ENCODE assay signal across 21 mouse cellular contexts in genomic region chr6:54848546-54848945, GRCm38 (mm10). TPM values are rescaled to one million over a fixed set of nuclear protein-coding genes. Genes with fewer than 3 reads are reported as not detected.
A peak's percentile ranks its signal among the peaks of the same experiment; 100 is the strongest.
DNase-seq lines count a peak whose midpoint lies in the region; ATAC-seq and TF ChIP-seq lines count a peak whose summit lies in the region.
"Had no signal": no experiment of that assay in that cellular context is flagged by ENCODE, and none has a peak within 500 bp of the region (broad histone marks: within the 10 kb centered on the region; RNA-seq: fewer than 3 reads in every experiment).

No protein-coding gene starts in this region.

- H3K9ac ChIP-seq in embryonic facial prominence, embryonic 14.5 days (ENCODE audit: low read depth, low read length): no peak overlapping the region
- H3K9ac ChIP-seq: embryonic facial prominence, embryonic 15.5 days; forebrain, embryonic 15.5 days; hindbrain, embryonic 13.5 days had no signal

- H3K9me3 ChIP-seq in embryonic facial prominence, embryonic 14.5 days (ENCODE audit: control insufficient read depth, low read length): no peaks in the 10 kb centered on the region
- H3K9me3 ChIP-seq in embryonic facial prominence, embryonic 10.5 days: no peaks in the 10 kb centered on the region
- H3K9me3 ChIP-seq: embryonic facial prominence, embryonic 15.5 days; forebrain, embryonic 10.5 days; forebrain, embryonic 15.5 days; heart, embryonic 10.5 days; hindbrain, embryonic 13.5 days had no signal

- no peaks in the 10 kb centered on the region; the same call in 1 of the 2 replicates for H3K4me1 ChIP-seq in embryonic facial prominence, embryonic 14.5 days (ENCODE audit: control insufficient read depth, insufficient read depth, low read length)
- peaks cover 41% of the 10 kb centered on the region for H3K4me1 ChIP-seq in embryonic facial prominence, embryonic 10.5 days
- peaks cover 5% of the 10 kb centered on the region for H3K4me1 ChIP-seq in testis, adult 2 months (ENCODE audit: control insufficient read depth, insufficient read depth, low read length)

- peak; percentile 47; the same call in 1 of the 2 replicates for ATAC-seq in embryonic facial prominence, embryonic 14.5 days (ENCODE audit: low read depth)
- ATAC-seq: forebrain, embryonic 15.5 days; hindbrain, postnatal 0 days had no signal

- H3K4me2 ChIP-seq in embryonic facial prominence, embryonic 14.5 days (ENCODE audit: low read depth, low read length): no peak overlapping the region
- H3K4me2 ChIP-seq: embryonic facial prominence, embryonic 15.5 days; forebrain, embryonic 15.5 days; hindbrain, embryonic 13.5 days had no signal

- 76% methylated on average over 3 of the region's 3 CpGs for WGBS in embryonic facial prominence, embryonic 14.5 days
- WGBS in embryonic facial prominence, embryonic 10.5 days: 76% methylated on average over 3 of the region's 3 CpGs

- no peak for TF ChIP-seq CTCF in testis, adult 2 months (IDR thresholded peaks at IDR 0.05; ENCODE audit: control insufficient read depth, insufficient read depth, insufficient replicate concordance, low read depth, low read length)

- H3K36me3 ChIP-seq in embryonic facial prominence, embryonic 14.5 days (ENCODE audit: control insufficient read depth, insufficient read depth, low read length): no peaks in the 10 kb centered on the region
- no peaks in the 10 kb centered on the region for H3K36me3 ChIP-seq in embryonic facial prominence, embryonic 10.5 days (replicated peaks)
- H3K36me3 ChIP-seq in testis, adult 2 months (ENCODE audit: control insufficient read depth, insufficient read depth, low read length): no peaks in the 10 kb centered on the region
- H3K36me3 ChIP-seq: embryonic facial prominence, embryonic 15.5 days; forebrain, embryonic 10.5 days; forebrain, embryonic 15.5 days; heart, embryonic 10.5 days; hindbrain, embryonic 13.5 days had no signal

- no peaks in the 10 kb centered on the region for H3K27me3 ChIP-seq in embryonic facial prominence, embryonic 14.5 days (replicated peaks; ENCODE audit: control insufficient read depth, insufficient read depth, low read length)
- H3K27me3 ChIP-seq in embryonic facial prominence, embryonic 10.5 days (replicated peaks; ENCODE audit: low read depth, poor library complexity, severe bottlenecking): no peaks in the 10 kb centered on the region
- no peaks in the 10 kb centered on the region for H3K27me3 ChIP-seq in testis, adult 2 months (ENCODE audit: control insufficient read depth, insufficient read depth, low read length)
- H3K27me3 ChIP-seq: embryonic facial prominence, embryonic 15.5 days; forebrain, embryonic 15.5 days; hindbrain, embryonic 13.5 days had no signal

- DNase-seq in embryonic facial prominence, embryonic 14.5 days (ENCODE audit: low spot score): no peak
- no peak for DNase-seq in embryonic facial prominence, embryonic 10.5 days (ENCODE audit: low spot score)
- no peak for DNase-seq in testis, postnatal 10 days (ENCODE audit: low spot score)
- DNase-seq in induced T-regulatory cell, adult 2 months (ENCODE audit: low read depth): peak; percentile 72
- DNase-seq in adrenal gland, adult (ENCODE audit: inconsistent age in 2 of 2, low spot score in 1 of 2): no peak
- no peak for DNase-seq in embryo, embryonic 10.5 days (ENCODE audit: low spot score)
- DNase-seq: adrenal gland, adult 8-10 months; adrenal gland, postnatal 36 days; cerebellum, adult 2 months; cerebellum, postnatal 14 days; gastrocnemius, postnatal 36 days; heart, adult 11 months; heart, postnatal 14 days had no signal

- H3K4me3 ChIP-seq in embryonic facial prominence, embryonic 14.5 days (ENCODE audit: low read depth, low read length): no peak overlapping the region
- no peak overlapping the region for H3K4me3 ChIP-seq in embryonic facial prominence, embryonic 10.5 days
- peak overlapping the region; percentile 2; the same call in 1 of the 2 replicates for H3K4me3 ChIP-seq in testis, adult 2 months (ENCODE audit: control insufficient read depth, low read depth, low read length)
- H3K4me3 ChIP-seq: embryonic facial prominence, embryonic 15.5 days; erythroblast, embryonic 14.5 days; forebrain, embryonic 10.5 days; forebrain, embryonic 15.5 days; heart, embryonic 10.5 days; hindbrain, embryonic 13.5 days had no signal

- no peak for TF ChIP-seq POLR2A in testis, adult 2 months (IDR thresholded peaks at IDR 0.05; ENCODE audit: control insufficient read depth, low read depth, low read length)

- no peak overlapping the region for H3K27ac ChIP-seq in embryonic facial prominence, embryonic 14.5 days (replicated peaks; ENCODE audit: low read depth, low read length)
- no peak overlapping the region for H3K27ac ChIP-seq in embryonic facial prominence, embryonic 10.5 days (replicated peaks)
- H3K27ac ChIP-seq in testis, adult 2 months (ENCODE audit: control insufficient read depth, insufficient read depth, low read depth, low read length): no peak overlapping the region
- H3K27ac ChIP-seq: embryonic facial prominence, embryonic 15.5 days; forebrain, embryonic 10.5 days; forebrain, embryonic 15.5 days; hindbrain, embryonic 13.5 days; hindbrain, postnatal 0 days had no signal

RNA-seq across cellular contexts. Expression of gene Znrf2, which starts 31.8 kb away (rescaled TPM):
- polyA plus RNA-seq in embryonic facial prominence, embryonic 14.5 days (2014; fragmentation: Nextera tagmentation; extraction: Ambion mirVana): 4.9 and 5.1 TPM in 2 replicates
- 1.8 and 2.5 TPM in 2 replicates for polyA plus RNA-seq in embryonic facial prominence, embryonic 10.5 days (2016; fragmentation: Nextera tagmentation; extraction: Ambion mirVana)
- 13.6 and 17.6 TPM in 2 replicates for polyA plus RNA-seq in testis, adult 2 months (2012; rRNA removed)
